Mouse (Mus musculus): ENCODE measurements around the gene Obsl1.

DNA sequence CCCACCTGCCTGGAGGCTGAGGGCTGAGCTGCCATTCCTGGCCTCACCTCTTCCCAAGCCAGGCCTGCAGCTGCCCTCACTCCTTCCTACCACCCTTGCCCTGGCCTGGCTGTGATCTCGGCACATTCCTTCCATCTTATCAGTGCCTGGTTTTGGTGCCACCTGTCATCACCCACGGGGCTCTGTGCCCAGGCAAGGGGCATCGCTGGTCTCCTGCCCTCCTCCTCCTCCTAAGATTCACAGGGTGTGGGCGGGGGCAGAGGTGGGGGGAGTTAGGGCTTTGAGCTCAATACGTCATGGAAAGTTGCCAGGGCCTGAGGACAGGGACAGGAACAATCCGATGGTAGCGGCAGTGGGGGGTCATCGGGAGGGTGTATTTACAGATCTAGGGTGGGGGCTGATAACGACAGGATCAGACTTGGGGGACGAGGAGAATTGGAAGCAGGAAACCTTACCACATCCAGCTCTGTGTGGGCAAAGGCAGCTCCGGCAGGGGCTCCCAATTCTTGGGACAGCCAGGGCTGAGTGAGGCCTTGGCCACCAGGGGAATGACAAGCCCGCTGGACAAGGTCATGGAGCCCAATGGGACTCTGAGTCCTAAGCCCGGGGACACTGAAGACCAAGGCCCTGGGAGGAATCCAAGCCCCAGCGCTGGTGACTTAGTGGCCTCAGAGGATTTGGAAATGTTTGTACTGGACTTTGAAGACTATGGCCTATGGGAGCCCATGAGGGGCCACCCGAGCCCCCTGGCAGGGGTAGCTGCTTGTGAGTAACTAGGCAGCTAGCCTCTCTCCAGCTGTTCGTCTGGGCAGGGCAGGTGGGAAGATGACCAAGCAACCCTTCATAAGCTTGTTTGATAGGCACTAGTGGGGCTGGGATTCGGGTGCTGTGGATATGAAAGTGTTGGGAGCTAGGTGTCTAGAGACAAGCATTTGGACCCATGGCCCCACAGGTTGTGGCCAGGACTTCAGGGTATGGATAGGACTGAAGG lies 43.3 kb upstream of the Obsl1 start:
- TF ChIP-seq CTCF (IDR thresholded peaks at IDR 0.05; ENCODE audit: control insufficient read depth, insufficient read depth, low read length) (no peak), POLR2A (IDR thresholded peaks at IDR 0.05; ENCODE audit: borderline replicate concordance, control insufficient read depth, low read depth, low read length) (no peak)
